ENCODE assay signal across 9 mouse cellular contexts in the genomic region with DNA sequence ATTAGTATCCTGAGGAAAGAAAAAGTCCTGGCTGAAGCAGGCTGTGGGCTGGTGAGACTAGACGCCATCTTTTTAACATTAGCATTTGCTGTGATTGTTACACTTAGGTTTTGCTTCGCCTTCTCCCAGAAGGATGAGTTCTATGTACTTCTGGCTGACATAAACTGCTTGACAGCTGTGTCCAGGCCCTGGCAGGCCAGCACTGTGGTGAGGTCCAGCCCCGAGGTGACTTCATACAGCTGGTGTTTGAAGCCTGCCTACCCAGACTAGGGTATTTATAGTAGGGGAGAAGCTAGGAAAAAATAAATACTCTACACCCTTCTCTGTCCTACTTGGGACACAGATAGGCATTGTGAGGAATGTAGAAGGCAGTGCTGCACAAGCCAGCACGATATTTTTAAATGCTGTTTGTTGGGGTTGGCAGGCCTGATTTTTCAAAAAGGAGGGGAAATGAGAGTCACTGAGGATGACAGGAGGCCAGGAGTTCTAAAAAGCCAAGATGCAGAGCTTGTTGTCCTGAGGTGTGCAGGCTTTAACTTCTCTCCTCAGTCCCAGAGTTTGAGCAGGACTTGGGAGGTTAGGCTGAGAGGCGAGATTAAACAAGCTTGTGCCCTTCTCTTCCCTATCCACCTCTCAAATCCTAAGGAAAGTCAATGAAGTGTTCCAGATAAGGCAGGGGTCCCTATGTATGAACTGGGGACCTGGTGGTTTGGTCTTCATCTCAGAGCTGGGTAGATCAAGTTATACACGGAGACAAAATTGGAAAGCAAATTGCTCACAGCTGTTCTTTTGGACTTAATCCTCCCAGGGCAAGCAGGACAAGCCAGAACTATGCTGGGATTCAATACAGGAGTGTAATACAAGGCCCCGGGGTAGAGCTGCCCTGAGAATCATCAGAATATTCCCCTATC. TPM values are rescaled to one million over a fixed set of nuclear protein-coding genes. Genes with fewer than 3 reads are reported as not detected.
DNase-seq lines count a peak whose midpoint lies in the region; ATAC-seq lines count a peak whose summit lies in the region.
"Had no signal": no experiment of that assay in that cellular context is flagged by ENCODE, and none has a peak within 500 bp of the region (broad histone marks: within the 10 kb centered on the region; RNA-seq: fewer than 3 reads in every experiment).

No protein-coding gene starts in this region.

- H3K36me3 ChIP-seq in forebrain, embryonic 16.5 days (ENCODE audit: control insufficient read depth, insufficient read depth) = no peaks in the 10 kb centered on the region
- H3K36me3 ChIP-seq in midbrain, embryonic 13.5 days = no peaks in the 10 kb centered on the region
- H3K36me3 ChIP-seq: midbrain, embryonic 12.5 days had no signal

- H3K4me2 ChIP-seq in forebrain, embryonic 16.5 days (ENCODE audit: low read length) = no peak overlapping the region
- H3K4me2 ChIP-seq in midbrain, embryonic 13.5 days (replicated peaks) = no peak overlapping the region
- H3K4me2 ChIP-seq: midbrain, embryonic 12.5 days had no signal

- ATAC-seq in forebrain, embryonic 16.5 days = no peak
- ATAC-seq in midbrain, embryonic 13.5 days = no peak

- no peaks in the 10 kb centered on the region for H3K9me3 ChIP-seq in forebrain, embryonic 16.5 days (ENCODE audit: control insufficient read depth, low read length)
- no peaks in the 10 kb centered on the region for H3K9me3 ChIP-seq in midbrain, embryonic 13.5 days
- H3K9me3 ChIP-seq: midbrain, embryonic 12.5 days had no signal

- peak; percentile 17 for DNase-seq in kidney, postnatal 14 days
- DNase-seq in kidney, postnatal 36 days = no peak
- DNase-seq in heart, adult 11 months = peak; percentile 99
- DNase-seq in heart, postnatal 4 days = peak; percentile 70
- peak; percentile 67 for DNase-seq in lung, postnatal 36 days
- no peak for DNase-seq in cerebellum, postnatal 14 days

- no peak overlapping the region for H3K4me3 ChIP-seq in forebrain, embryonic 16.5 days (replicated peaks; ENCODE audit: low read length)
- H3K4me3 ChIP-seq in midbrain, embryonic 13.5 days (replicated peaks) = no peak overlapping the region
- H3K4me3 ChIP-seq: midbrain, embryonic 12.5 days had no signal

- H3K4me1 ChIP-seq in forebrain, embryonic 16.5 days (replicated peaks; ENCODE audit: control insufficient read depth, insufficient read depth, low read length) = no peaks in the 10 kb centered on the region
- H3K4me1 ChIP-seq in midbrain, embryonic 13.5 days (replicated peaks) = no peaks in the 10 kb centered on the region

- H3K27me3 ChIP-seq in forebrain, embryonic 16.5 days (replicated peaks; ENCODE audit: control insufficient read depth, insufficient read depth, low read length) = no peaks in the 10 kb centered on the region
- no peaks in the 10 kb centered on the region for H3K27me3 ChIP-seq in midbrain, embryonic 13.5 days
- H3K27me3 ChIP-seq: midbrain, embryonic 12.5 days had no signal

- WGBS in forebrain, embryonic 16.5 days = 79% methylated on average over 7 of the region's 7 CpGs
- WGBS in midbrain, embryonic 13.5 days = 80% methylated on average over 7 of the region's 7 CpGs

- H3K27ac ChIP-seq in forebrain, embryonic 16.5 days (ENCODE audit: low read length) = no peak overlapping the region
- H3K27ac ChIP-seq in midbrain, embryonic 13.5 days = no peak overlapping the region
- H3K27ac ChIP-seq: midbrain, embryonic 12.5 days had no signal

- H3K9ac ChIP-seq in forebrain, embryonic 16.5 days (replicated peaks; ENCODE audit: low read depth, low read length) = no peak overlapping the region
- no peak overlapping the region for H3K9ac ChIP-seq in midbrain, embryonic 13.5 days (replicated peaks)
- H3K9ac ChIP-seq: midbrain, embryonic 12.5 days had no signal

RNA-seq across cellular contexts. Expression of a gene that starts 11.9 kb away (rescaled TPM):
- 10 to 100 TPM; 23.6 to 25.6 TPM for total RNA-seq in heart, postnatal 4 days (2021)
- 7.4 and 7.8 TPM in 2 replicates for polyA plus RNA-seq in forebrain, embryonic 16.5 days (2015; fragmentation: Nextera tagmentation; extraction: Ambion mirVana)
- polyA plus RNA-seq in midbrain, embryonic 13.5 days (2015; fragmentation: Nextera tagmentation; extraction: Ambion mirVana) = 11.2 and 12.8 TPM in 2 replicates

Comparison
In these comparisons a context has a peak if more than half of its experiments do, and no peak if none do; other contexts are left out.
1. DNase-seq: peak in kidney, postnatal 14 days (single experiment), heart, adult 11 months (single experiment), heart, postnatal 4 days (single experiment) and lung, postnatal 36 days (single experiment); none in kidney, postnatal 36 days (0 of 2) and cerebellum, postnatal 14 days (0 of 2).